Mouse (Mus musculus) myocyte (in vitro differentiated cells): ENCODE results near the gene Wdr18.

Source experiments
- CEBPB ChIP-seq: IDR thresholded peaks from 2 replicates; pipeline ENCODE4 v1.6.1; 2011; ENCODE audit warnings: mild to moderate bottlenecking, moderate library complexity; ENCODE audit not compliant: poor library complexity, insufficient read depth, severe bottlenecking
- E2F4 ChIP-seq: IDR thresholded peaks from one replicate; pipeline ENCODE4 v1.6.1; 2011; ENCODE audit warnings: mild to moderate bottlenecking, control low read depth, moderate library complexity; ENCODE audit not compliant: insufficient read depth
- MAX ChIP-seq: IDR thresholded peaks from one replicate; pipeline ENCODE4 v1.6.1; 2011; ENCODE audit warnings: low read depth, mild to moderate bottlenecking, control low read depth
- MYOD1 ChIP-seq, 3 experiments: IDR thresholded peaks; one replicate each; pipeline ENCODE4 v1.6.1; 2011; ENCODE audit warnings: control low read depth in 2 of 3, low read depth in 2 of 3, mild to moderate bottlenecking in 2 of 3, moderate library complexity in 1 of 3; ENCODE audit not compliant: insufficient read length in 2 of 3, control insufficient read depth in 1 of 3
- MYOG ChIP-seq, 3 experiments: IDR thresholded peaks; one replicate each; pipeline ENCODE4 v1.6.1; 2011; ENCODE audit warnings: control low read depth in 2 of 3, low read depth in 2 of 3, mild to moderate bottlenecking in 2 of 3; ENCODE audit not compliant: insufficient read length in 2 of 3, control insufficient read depth in 1 of 3, insufficient read depth in 1 of 3
- POLR2A ChIP-seq: IDR thresholded peaks from one replicate; pipeline ENCODE4 v1.6.1; 2011; ENCODE audit warnings: low read depth, mild to moderate bottlenecking, control low read depth, moderate library complexity; ENCODE audit not compliant: insufficient read length
- POLR2AphosphoS2 ChIP-seq: IDR thresholded peaks from one replicate; pipeline ENCODE4 v1.6.1; 2011; ENCODE audit warnings: low read depth, control low read depth; ENCODE audit not compliant: insufficient read length
- SRF ChIP-seq: IDR thresholded peaks from one replicate; pipeline ENCODE4 v1.6.1; 2011; ENCODE audit warnings: low read depth; ENCODE audit not compliant: control insufficient read depth, insufficient read length
- TCF12 ChIP-seq: IDR thresholded peaks from one replicate; pipeline ENCODE4 v1.6.1; 2011; ENCODE audit warnings: mild to moderate bottlenecking, control low read depth; ENCODE audit not compliant: poor library complexity, insufficient read depth, severe bottlenecking
- USF1 ChIP-seq: IDR thresholded peaks from one replicate; pipeline ENCODE4 v1.6.1; 2011; ENCODE audit warnings: low read depth, mild to moderate bottlenecking, control low read depth, moderate library complexity

GRCm38 (mm10) chr10:79933145-79933679, 26.7 kb upstream of the Wdr18 start:
- TF ChIP-seq E2F4 (no peak), TCF12 (no peak), SRF (no peak), MAX (no peak), POLR2A (no peak), MYOG (IDR thresholded peaks at IDR 0.05; ENCODE audit: control insufficient read depth in 1 of 3, insufficient read depth in 1 of 3, insufficient read length in 2 of 3, low read depth in 2 of 3) (peak in 1 of 3 experiments; percentile 10), USF1 (no peak), CEBPB (no peak), POLR2AphosphoS2 (no peak), MYOD1 (IDR thresholded peaks at IDR 0.05; ENCODE audit: control insufficient read depth in 1 of 3, insufficient read length in 2 of 3, low read depth in 2 of 3) (no peak)
